Mouse (Mus musculus) lung, postnatal 14 days (tissue): ENCODE data around the gene Gsx1.

ENCODE experiments used
- DNase-seq: peaks from one replicate; pipeline ENCODE4 v3.0.0; 2021

Gene Gsx1

GRCm38 (mm10) chr5:147208471-147208870, 20.0 kb downstream of the Gsx1 start:
- no peak for DNase-seq

- peak; percentile 86 for DNase-seq
Observed at GRCm38 (mm10) chr5:147227354-147228112, 39.0 kb downstream of the Gsx1 start.

- DNase-seq: no peak
Observed at GRCm38 (mm10) chr5:147235406-147236309, 47.2 kb downstream of the Gsx1 start.
